Mouse (Mus musculus) CH12.LX (cell line): ENCODE data around the gene Gtf3c1.

Experiments used
- CTCF ChIP-seq, 2 experiments: IDR thresholded peaks in 1 of 2; conservative IDR thresholded peaks in 1 of 2; 2 replicates each; pipeline ENCODE4 v1.5.1; 2011 to 2012; ENCODE audit warnings: low read depth in 2 of 2, low read length in 2 of 2, improper control_type of control experiment in 1 of 2, inconsistent platforms in 1 of 2, mild to moderate bottlenecking in 1 of 2, moderate library complexity in 1 of 2
- EP300 ChIP-seq: IDR thresholded peaks from 2 replicates; pipeline ENCODE4 v1.6.1; 2011; ENCODE audit warnings: low read length, improper control_type of control experiment
- JUND ChIP-seq: conservative IDR thresholded peaks from 2 replicates; pipeline ENCODE4 v1.6.1; 2011; ENCODE audit warnings: low read depth, low read length, improper control_type of control experiment
- MAFK ChIP-seq: IDR thresholded peaks from 2 replicates; pipeline ENCODE4 v1.6.1; 2011; ENCODE audit warnings: low read length, improper control_type of control experiment; ENCODE audit not compliant: insufficient replicate concordance
- NELFE ChIP-seq: IDR thresholded peaks from 2 replicates; pipeline ENCODE4 v1.6.1; 2011; ENCODE audit warnings: low read depth, low read length, improper control_type of control experiment
- POLR2A ChIP-seq: IDR thresholded peaks from 2 replicates; pipeline ENCODE4 v1.6.1; 2011; ENCODE audit warnings: low read depth, mild to moderate bottlenecking, improper control_type of control experiment, low read length
- RCOR1 ChIP-seq: conservative IDR thresholded peaks from 2 replicates; pipeline ENCODE4 v1.6.1; 2012; ENCODE audit warnings: low read depth, mild to moderate bottlenecking, inconsistent platforms, low read length, improper control_type of control experiment
- SMC3 ChIP-seq: IDR thresholded peaks from 2 replicates; pipeline ENCODE4 v1.6.1; 2011; ENCODE audit warnings: low read depth, low read length, improper control_type of control experiment
- TBP ChIP-seq: conservative IDR thresholded peaks from 2 replicates; pipeline ENCODE4 v1.6.1; 2011; ENCODE audit warnings: low read depth, low read length, improper control_type of control experiment
- TCF12 ChIP-seq: IDR thresholded peaks from 2 replicates; pipeline ENCODE4 v1.6.1; 2014; ENCODE audit warnings: low read depth, mild to moderate bottlenecking, inconsistent platforms, low read length, improper control_type of control experiment
- ZC3H11A ChIP-seq: IDR thresholded peaks from 2 replicates; pipeline ENCODE4 v1.6.1; 2012; ENCODE audit warnings: low read depth, mild to moderate bottlenecking, inconsistent platforms, low read length, improper control_type of control experiment
- ZKSCAN1 ChIP-seq: IDR thresholded peaks from 2 replicates; pipeline ENCODE4 v1.6.1; 2012; ENCODE audit warnings: low read depth, inconsistent platforms, low read length, improper control_type of control experiment, borderline replicate concordance
- ZNF384 ChIP-seq: IDR thresholded peaks from 2 replicates; pipeline ENCODE4 v1.6.1; 2012; ENCODE audit warnings: low read depth, low read length, improper control_type of control experiment, inconsistent platforms

GRCm38 (mm10) chr7:125721033-125721432 is 13.5 kb upstream of the Gtf3c1 start:
- TF ChIP-seq EP300: no peak
- TF ChIP-seq SMC3: no peak
- no peak for TF ChIP-seq POLR2A
- TF ChIP-seq ZKSCAN1: no peak
- TF ChIP-seq CTCF (conservative IDR thresholded peaks at IDR 0.05 in 1 of 2, IDR thresholded peaks at IDR 0.05 in 1 of 2; ENCODE audit: low read depth in 2 of 2, low read length in 2 of 2): no peak
- no peak for TF ChIP-seq NELFE
- no peak for TF ChIP-seq RCOR1
- TF ChIP-seq ZC3H11A: no peak
- TF ChIP-seq MAFK: no peak
- no peak for TF ChIP-seq TCF12
- TF ChIP-seq JUND: no peak
- TF ChIP-seq ZNF384: no peak
- no peak for TF ChIP-seq TBP
